Mouse (Mus musculus) cerebellum, postnatal 36 days (tissue): Measurements from ENCODE around the gene Tyro3.

Experiments
- DNase-seq, 2 experiments: peaks; one replicate each; pipeline ENCODE4 v3.0.0; 2021 to 2022; ENCODE audit warnings: mixed read lengths in 2 of 2

The Tyro3 gene

DNA sequence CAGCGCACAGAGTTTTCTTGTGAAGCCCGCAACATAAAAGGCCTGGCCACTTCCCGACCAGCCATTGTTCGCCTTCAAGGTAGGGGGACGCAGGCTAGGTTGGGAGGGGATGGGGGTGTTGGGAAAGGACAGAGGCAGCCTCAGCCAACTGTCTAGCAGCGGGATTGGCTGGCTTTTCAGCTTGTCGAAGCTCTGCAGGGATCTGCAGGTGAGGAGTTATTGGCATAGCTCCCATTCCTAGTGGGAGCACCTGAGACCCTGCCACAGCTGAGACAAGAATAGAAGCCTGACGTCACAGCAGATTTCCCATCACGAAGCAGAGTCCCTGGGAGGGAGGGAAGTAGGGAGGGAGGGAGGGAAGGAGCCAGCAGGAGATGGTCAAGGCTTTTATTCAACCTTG, 7.2 kb downstream of the Tyro3 start:
- peak in 1 of 2 experiments; percentile 54 for DNase-seq

DNA sequence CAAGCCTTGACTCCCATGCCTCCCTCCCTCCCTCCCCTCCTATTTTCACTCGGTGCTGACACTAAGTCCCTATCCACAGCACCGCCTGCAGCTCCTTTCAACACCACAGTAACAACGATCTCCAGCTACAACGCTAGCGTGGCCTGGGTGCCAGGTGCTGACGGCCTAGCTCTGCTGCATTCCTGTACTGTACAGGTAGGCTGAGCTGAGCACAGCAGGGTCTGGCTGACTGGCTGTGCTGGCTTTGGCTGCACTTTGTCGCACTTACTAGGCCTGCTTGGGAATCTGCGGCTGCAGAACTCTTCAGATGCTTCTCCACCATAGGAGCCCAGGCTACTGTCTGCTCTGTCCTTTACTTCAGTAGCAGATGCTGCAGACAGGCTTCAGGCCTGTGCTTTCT, 8.0 kb downstream of the Tyro3 start:
- DNase-seq: peak in 1 of 2 experiments; percentile 42

DNA sequence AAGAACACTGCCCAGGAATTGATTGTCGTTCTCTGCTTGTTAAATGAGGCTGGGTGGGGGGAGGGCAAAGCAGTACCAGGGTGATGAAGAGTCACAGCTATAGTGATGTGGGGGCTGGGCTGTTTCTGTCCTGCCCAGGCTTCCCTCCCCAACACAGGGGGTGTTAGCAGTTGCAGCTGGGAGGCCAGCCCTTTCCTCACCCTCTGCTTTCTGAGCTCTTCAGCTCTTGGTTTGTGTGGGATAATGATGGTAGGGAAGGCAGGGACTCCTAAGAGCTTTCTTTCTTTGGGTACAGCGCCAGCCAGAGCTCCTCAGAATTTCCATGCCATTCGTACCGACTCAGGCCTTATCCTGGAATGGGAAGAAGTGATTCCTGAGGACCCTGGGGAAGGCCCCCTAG, 10.9 kb downstream of the Tyro3 start:
- DNase-seq: no peak

DNA sequence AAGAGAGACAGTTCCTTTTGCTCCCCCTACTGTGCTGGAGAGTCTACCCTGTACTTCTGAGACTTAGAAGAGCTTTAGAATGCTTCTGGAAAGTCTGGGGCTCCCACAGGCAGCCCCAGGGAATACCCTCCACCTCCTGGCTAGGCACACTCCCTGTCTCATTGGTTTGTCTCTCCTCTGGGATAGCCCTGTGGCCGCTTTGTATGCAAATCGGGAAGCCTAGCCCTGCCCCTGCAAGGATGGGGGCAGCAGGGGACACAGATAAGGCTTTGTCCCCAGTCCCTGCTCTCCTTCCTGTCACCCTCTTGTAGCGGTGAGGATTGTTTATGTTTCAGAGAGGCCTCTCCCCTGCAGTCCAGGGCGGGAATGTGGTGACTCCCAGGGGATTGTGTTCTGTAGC, 11.3 kb downstream of the Tyro3 start:
- DNase-seq: no peak

DNA sequence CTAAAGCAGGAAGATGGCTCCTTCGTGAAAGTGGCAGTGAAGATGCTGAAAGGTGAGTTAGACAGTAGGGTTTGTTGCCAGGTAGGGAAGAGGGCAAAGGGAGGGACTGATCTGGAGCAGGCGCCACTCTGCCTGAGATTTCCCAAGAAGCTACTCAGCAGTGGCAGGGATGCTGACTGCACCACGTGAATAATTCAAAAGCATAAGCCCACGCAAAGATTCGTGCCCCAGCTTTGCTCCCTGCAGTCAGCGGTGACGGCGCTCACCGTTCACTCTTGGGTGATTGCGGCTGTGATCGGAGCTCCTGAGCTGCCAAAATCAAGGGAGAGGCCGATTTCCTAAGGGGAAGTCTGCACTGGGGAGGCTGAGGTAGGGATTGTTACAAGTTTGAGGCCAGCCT, 13.4 kb downstream of the Tyro3 start:
- DNase-seq: no peak

DNA sequence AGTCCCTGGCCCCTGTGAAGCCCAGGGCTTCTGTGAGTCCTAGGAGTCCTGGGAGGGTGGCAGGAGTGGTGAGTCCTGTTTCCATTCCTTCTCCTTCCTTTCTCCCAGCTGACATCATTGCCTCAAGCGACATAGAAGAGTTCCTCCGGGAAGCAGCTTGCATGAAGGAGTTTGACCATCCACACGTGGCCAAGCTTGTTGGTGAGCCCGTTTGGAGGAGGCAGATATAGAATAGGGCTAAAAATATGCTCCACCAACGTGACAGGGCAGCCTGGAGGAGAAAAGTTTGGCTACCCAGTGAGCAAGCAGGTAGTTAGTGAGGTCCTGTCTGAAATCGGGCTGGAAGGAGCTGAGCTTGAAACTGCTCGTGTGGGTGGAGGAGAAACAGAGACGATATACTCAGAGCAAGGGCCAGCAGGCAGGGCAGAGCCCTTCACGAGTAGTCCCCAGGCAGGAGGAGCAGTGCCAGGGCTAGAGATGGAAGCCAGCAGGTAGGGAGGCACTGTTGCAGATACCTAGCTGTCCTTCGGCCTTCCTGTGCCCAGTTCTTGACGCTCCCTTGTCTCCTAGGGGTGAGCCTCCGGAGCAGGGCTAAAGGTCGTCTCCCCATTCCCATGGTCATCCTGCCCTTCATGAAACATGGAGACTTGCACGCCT, 14.1 kb downstream of the Tyro3 start:
- peak in 1 of 2 experiments; percentile 52 for DNase-seq

DNA sequence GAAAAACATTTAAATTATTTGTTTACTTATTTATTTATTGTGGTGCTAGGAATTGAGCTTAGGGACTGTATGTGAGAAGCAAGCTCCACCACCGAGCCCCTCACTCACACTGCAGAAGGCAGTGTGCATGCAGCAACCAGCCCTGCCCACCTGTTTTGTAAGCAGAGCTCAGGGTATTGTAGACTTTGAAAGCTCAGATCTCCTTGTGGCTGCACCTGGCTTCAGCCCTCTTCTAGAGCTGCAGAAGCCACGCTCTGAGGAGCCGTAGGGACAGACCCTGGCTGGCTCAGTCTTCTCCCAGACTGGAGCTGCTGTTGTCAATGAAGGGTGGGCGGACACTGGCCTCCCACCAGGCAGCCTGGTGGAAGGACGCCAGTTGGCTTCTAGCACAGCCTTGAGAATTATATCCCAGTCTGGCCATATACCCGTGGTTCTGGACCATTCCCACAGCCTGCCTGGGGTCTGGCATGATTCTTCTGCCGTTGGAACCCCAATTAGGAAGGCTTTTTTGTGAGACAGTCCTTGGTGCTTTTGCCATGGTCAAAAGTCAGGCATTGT, 16.9 kb downstream of the Tyro3 start:
- no peak for DNase-seq

DNA sequence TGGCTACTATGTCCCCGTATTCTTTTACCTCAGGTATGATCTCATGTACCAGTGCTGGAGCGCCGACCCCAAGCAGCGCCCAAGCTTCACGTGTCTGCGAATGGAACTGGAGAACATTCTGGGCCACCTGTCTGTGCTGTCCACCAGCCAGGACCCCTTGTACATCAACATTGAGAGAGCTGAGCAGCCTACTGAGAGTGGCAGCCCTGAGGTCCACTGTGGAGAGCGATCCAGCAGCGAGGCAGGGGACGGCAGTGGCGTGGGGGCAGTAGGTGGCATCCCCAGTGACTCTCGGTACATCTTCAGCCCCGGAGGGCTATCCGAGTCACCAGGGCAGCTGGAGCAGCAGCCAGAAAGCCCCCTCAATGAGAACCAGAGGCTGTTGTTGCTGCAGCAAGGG, 19.1 kb downstream of the Tyro3 start:
- no peak for DNase-seq

DNA sequence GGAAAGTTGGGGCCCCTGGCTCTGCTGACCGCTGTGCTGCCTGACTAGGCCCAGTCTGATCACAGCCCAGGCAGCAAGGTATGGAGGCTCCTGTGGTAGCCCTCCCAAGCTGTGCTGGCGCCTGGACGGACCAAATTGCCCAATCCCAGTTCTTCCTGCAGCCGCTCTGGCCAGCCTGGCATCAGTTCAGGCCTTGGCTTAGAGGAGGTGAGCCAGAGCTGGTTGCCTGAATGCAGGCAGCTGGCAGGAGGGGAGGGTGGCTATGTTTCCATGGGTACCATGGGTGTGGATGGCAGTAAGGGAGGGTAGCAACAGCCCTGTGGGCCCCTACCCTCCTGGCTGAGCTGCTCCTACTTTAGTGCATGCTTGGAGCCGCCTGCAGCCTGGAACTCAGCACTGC, 19.5 kb downstream of the Tyro3 start:
- DNase-seq: peak; percentile 72 to 82

DNA sequence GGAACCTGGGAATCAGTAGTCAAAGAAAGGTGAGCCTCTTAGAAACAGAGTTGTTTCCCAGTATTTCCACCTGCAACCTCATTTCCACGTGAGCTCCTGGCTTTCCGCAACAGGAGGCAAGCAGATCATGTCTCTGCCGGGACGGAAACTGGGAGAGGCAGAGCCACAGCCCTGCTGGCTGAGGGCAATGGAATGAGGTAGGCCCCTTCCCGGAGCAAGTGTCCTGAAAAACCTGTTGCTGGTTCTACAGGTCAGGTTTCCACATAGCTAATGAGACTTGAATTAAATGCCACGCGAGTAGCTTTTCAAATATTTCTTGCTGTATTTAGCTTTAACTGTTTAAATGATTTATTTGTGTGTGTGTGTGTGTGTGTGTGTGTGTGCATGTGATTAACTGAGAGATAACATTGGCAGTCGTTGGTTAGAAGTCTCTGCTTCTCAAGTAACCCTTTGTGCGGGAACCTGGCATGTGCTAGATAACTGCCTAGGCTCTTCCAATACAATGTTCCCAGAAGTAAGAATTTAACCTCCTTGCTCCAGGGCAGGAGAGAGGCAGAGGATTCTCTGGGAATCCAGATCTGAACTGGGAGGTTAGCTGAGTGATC, 21.2 kb downstream of the Tyro3 start:
- DNase-seq: no peak

DNA sequence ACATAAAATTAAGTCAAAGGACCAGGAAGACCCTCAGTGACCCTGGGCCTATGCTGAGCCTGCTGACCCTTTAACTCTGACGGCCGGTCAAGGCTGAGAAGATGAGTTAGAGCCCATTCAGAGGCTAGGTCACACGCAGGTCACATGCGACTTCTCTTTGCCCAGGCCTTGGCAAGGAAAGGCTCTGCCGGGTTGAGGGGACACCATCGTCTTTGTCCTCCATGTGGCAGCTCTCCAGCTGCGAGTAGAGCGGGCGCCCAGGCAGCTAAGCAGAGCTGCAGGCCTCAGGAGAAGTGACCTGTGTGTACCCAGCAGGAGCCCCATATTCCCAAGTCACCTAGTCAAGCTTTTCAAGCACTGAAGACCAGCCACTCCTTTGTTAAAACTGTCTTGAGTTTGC, 23.6 kb downstream of the Tyro3 start:
- no peak for DNase-seq

DNA sequence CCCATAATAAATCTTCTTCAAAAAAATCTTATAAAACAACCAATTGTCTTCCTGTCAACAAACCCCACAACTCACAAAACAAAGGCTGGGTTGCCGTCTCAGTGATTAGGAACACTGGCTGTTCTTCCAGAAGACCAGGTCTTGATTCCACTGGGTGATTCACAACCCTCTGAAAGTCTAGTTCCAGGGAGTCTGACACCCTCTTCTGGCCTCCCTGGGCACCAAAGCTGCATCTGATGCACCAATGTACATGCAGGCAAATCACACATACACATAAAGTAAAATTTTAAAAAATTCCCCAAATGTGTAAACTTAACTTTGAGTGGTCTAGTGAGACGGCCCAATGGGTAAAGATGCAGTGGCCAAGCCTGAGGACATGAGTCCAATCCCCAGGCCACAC, 33.0 kb downstream of the Tyro3 start:
- DNase-seq: no peak

DNA sequence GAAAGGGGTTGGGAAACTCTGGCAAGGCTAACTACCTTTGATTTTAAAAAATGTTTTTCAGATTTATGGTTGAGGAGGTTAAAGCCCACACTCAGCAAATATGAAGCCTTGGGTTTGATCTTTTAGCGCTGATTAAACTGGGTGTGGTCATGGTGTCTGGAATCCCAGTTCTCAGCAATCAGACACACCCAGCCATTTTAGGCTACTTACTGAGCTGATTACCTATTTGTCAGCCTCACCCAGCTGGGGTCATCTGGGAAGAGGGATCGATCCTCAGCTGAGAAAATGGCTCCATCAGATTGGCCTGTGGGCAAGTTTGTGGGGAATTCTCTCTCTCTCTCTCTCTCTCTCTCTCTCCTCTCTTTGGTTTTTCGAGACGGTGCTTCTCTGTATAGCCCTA, 36.7 kb downstream of the Tyro3 start:
- no peak for DNase-seq

DNA sequence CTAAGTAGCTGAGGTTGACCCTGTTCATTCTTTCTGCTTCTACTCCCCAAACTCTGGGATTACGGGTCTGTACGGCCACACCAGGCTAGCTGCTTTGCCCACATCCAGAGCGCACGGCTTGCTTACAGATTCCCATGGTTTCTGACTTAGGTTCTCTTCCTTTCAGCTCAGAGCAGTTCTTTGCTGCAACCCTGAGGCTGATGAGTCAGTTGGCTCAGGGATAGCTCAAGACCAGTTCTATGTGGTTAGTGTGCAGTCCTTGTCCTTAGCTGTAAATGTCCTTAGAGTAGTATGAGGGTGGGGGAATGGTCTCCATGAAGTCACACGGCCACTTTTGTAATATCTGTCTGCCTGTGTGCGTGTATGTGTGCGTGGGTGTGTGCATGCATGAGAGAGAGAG, 40.1 kb downstream of the Tyro3 start:
- DNase-seq: no peak

DNA sequence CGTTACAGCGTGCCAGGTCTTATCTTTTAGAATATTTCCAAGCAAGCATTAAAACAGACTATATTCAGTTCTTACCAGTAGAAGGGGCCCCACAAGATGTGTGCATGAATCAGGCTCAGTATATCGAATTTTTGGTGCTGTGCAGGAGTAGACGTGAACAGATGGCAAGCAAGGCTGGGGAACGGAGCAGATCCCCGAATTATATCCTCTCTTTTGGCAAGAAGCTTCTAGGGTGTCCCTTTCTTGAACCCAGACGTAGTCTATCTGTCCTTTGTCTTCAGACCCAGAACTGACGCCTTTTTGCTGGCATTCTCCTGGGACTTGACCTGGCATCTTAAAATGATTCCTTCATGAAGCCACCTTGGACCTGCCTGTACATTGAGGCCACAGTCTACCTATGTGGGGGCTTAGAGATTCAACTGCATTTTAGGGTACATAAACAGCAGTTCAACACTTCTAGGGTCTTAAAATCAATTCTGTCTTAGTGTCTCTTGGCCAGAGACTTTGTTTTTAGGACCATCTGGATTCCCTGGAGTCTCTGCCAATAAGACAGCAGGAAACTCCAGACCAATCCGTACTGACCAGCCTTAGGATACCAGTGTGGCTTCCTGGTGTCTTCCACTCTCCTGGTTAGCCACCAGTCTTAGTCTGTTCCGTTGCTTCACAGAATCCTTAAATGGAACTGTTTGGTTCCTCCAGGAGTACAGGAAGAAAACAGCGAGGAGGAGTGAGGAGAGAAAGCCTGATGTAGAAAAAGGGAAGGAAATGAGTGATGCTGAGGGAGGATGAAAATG, 41.0 kb downstream of the Tyro3 start:
- DNase-seq: peak in 1 of 2 experiments; percentile 41

DNA sequence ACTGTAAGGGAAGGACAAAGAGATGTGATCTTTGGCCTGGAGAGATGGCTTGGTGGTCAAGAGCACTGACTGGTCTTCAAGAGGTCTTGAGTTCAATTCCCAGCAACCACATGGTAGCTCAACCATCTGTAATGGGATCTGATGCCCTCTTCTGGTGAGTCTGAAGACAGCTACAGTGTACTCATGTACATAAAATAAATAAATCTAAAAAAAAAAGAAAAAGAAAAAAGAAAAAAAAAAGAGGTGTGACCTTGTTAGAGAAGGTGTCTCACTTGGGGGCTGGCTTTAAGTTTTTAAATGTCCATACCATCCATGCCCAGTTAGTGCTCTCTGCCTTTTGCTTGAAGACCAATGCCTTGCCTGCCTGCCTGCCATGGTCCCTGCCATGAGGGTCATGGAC, 42.5 kb downstream of the Tyro3 start:
- no peak for DNase-seq

DNA sequence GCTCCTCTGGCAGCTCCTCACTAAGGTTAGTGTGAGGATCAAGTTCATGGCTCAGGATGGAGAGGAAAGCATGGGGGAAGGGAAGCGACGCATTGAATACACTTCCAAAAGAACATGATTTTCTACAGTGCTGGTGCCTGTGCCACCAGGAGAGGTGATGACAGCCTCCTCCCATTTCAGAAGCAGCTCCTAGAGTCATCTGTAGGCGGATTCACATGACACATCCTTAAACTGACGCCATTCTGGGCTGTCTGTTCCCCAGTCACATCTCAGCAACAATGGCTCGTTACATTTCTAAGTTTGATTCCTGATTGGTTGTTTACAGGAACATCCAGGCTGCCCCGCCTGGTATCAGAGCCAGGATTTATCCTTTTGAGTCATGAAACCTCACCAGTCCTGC, 44.5 kb downstream of the Tyro3 start:
- DNase-seq: no peak

DNA sequence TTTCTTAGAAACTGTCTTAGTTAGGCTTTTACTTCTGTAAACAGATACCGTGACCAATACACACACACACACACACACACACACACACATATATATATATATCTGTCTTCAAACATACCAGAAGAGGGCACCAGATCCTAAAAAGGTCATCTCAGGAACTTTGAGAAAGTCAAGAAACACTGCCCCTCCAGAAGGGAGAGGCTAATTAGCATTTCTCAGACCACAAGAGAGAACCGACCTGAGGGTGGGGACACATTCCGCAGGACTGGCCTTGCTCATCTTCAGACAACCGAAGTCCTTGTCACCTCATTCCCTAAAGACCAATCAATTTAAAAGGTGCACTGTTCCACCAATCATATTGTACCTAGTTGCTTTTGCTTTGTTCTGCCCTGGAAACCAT, 46.0 kb downstream of the Tyro3 start:
- no peak for DNase-seq

DNA sequence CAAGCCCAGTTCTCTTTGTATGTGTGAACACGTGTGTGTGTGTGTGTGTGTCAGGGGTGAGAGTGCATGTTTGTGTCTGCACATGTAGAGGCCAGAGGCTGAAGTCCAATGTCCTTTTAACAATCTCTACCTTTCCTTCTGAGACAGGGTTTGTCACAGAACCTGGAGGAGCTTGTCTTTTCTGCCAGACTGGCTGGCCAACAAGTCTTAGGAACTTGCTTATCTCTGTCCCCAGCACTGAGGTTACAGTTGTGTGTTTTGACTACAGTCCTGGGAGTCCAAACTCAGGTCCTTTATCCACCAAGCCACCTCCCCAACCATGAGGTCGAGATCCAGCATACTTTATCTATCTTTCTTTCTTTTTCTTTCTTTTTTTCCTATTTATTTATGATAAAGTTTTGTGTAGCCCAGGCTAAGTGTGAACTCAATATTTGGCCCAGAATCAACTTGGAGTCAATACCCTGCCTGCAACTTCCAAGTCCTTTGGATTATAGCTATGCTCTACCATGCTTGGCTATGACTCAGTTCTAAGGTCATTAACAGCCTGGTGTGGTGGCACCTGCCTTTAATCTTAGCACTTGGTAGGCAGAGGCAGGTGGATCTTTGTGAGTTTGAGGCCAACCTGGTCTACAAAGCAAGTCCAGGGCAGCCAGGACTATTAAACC, 48.5 kb downstream of the Tyro3 start:
- peak in 1 of 2 experiments; percentile 27 for DNase-seq

DNA sequence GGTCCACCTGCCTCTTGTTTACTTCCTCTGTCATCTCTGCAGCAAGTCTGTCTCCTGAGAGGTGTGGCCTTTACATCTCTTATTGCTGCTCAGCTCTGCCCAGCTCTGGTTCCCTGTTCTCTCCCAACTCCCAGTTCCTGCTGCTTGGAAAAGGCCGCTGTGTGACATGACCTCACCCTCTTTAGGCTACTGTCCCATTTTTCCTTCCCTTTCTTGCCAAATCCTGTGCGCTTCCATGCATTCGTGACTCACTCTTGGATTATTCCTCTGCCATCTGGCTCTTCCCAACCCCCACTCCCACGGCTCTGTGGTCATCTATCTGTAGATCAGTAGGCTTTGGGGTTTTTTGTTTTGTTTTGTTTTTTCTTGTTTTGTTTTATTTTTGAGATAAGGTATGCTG, 49.4 kb downstream of the Tyro3 start:
- DNase-seq: peak; percentile 93 to 95

DNA sequence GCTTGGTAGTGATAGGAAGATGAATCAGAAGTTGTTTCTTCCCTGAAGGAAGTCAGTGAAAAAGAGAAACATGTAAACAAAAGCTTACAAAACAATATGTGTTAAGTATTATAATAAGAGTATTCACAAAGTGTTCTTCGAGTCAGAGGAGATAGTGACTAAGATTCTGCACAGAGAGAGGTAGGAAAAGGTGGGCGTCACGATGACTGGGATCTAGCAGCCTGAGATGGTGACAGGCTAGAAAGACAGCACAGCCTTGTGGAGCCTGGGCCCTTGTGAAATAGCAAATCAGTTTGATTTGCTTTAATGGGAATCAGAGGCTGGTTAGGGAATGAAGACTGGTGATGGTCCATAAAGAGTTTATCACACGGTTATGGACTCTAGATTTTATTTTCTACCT, 56.3 kb downstream of the Tyro3 start:
- no peak for DNase-seq

DNA sequence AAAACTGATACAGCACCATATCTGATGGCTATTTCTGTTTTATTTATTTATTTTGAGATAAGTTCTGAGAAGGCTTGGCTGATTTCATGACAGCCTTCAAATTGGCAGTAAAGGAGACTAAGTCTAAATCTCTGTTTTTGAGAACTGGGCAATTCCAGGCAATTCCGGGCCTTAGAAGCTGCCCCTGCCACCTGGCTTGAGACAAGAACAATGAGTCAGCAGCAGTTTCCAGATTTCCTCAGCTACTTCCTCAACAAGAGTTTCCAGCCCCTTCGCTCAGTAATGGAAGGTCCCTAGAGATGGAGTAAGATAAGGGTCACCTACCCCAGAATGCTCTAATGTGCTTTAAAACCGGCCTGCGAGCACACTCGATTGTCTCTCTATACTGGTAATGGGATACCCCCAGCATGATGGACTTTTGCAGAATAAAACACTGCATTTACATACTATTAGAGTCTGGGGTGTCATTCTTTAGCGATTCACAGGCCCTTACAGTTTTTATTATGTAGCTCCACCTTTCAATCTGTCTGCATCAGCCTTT, 57.8 kb downstream of the Tyro3 start:
- no peak for DNase-seq

DNA sequence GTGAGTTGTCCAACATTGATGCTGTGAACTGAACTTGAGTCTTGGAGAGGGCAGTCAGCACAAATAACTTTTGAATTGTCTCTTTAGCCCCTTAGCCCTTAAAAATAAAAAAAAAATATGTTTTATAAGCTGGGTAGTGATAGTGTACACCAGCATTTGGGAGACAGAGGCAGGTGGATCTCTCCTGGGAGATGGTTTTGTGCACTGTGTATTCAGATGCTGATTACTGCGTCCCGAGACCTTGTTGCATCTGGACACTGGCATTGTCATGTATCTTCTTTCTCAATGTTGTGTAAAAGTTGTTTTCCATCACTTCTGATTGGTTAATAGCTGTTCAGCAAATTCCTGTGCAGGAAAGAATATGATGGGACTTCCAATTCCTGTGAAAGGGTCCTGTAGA, 59.8 kb downstream of the Tyro3 start:
- DNase-seq: no peak
